Mouse (Mus musculus): ENCODE results near the gene Vmn1r188.
"Not testable (repeated sequence)": the region's sequence is repeated elsewhere in the genome, so short reads cannot be mapped to it uniquely, and the experiment has no call there.

Gene Vmn1r188

GRCm38 (mm10) chr13:22084140-22084539 lies at the start of gene Vmn1r188:
TSS of gene Vmn1r188 (plus strand) at chr13:22084440.
- not testable (repeated sequence) for DNase-seq

GRCm38 (mm10) chr13:22034443-22035266 lies 49.6 kb upstream of the Vmn1r188 start:
- DNase-seq = no peak

- DNase-seq = peak; percentile 75
These were observed 48.7 kb upstream of the Vmn1r188 start, which contains the start of the genes Hist1h2ah and Hist1h2bk for GRCm38 (mm10) chr13:22035267-22036148. TSS of gene Hist1h2ah (minus strand) at chr13:22035568. TSS of gene Hist1h2bk (plus strand) at chr13:22035870.

GRCm38 (mm10) chr13:22036149-22036956 lies 47.9 kb upstream of the Vmn1r188 start:
- no peak for DNase-seq

- no peak for DNase-seq
These were observed 47.3 kb upstream of the Vmn1r188 start for GRCm38 (mm10) chr13:22036986-22037385.

GRCm38 (mm10) chr13:22037415-22037814 lies 46.8 kb upstream of the Vmn1r188 start:
- DNase-seq = no peak

GRCm38 (mm10) chr13:22039364-22039763 lies 44.9 kb upstream of the Vmn1r188 start:
- DNase-seq = no peak

- DNase-seq = no peak
These were observed 44.2 kb upstream of the Vmn1r188 start for GRCm38 (mm10) chr13:22039951-22040463.

GRCm38 (mm10) chr13:22040464-22041141 lies 43.6 kb upstream of the Vmn1r188 start:
- DNase-seq = no peak

- DNase-seq = peak; percentile 96
These were observed 43.1 kb upstream of the Vmn1r188 start, which contains the start of gene Hist1h4i for GRCm38 (mm10) chr13:22041142-22041536. TSS of gene Hist1h4i (minus strand) at chr13:22041362.

- DNase-seq = no peak
These were observed 42.3 kb upstream of the Vmn1r188 start for GRCm38 (mm10) chr13:22041651-22042567.

GRCm38 (mm10) chr13:22042568-22043502 lies 41.4 kb upstream of the Vmn1r188 start, which contains the start of the genes Hist1h2ag and Hist1h2bj:
TSS of gene Hist1h2ag (minus strand) at chr13:22042944.
TSS of gene Hist1h2bj (plus strand) at chr13:22043214.
- peak; percentile 88 for DNase-seq

- no peak for DNase-seq
These were observed 40.5 kb upstream of the Vmn1r188 start for GRCm38 (mm10) chr13:22043503-22044431.

- no peak for DNase-seq
These were observed 39.6 kb upstream of the Vmn1r188 start for GRCm38 (mm10) chr13:22044432-22045155.

GRCm38 (mm10) chr13:22045311-22045710 lies 38.9 kb upstream of the Vmn1r188 start:
- DNase-seq = no peak

GRCm38 (mm10) chr13:22049041-22049440 lies 35.2 kb upstream of the Vmn1r188 start:
- DNase-seq = no peak

- DNase-seq = no peak
These were observed 34.4 kb upstream of the Vmn1r188 start for GRCm38 (mm10) chr13:22049737-22050440.

All from cerebellum, adult 11 months (tissue).